Mouse (Mus musculus) MEL (cell line): Measurements from ENCODE around the gene Sec1. TPM values are rescaled to one million over a fixed set of nuclear protein-coding genes. Genes with fewer than 3 reads are reported as not detected.

ENCODE experiments used
- DNase-seq: peaks from one replicate; pipeline ENCODE4 v3.0.0; 2011; ENCODE audit warnings: low read depth, low spot score
- H3K27ac ChIP-seq: 2 replicates; pipeline ENCODE4 v1.5.1; 2012; ENCODE audit warnings: low read depth, mild to moderate bottlenecking, control low read depth, low read length, moderate library complexity; ENCODE audit not compliant: control insufficient read depth
- H3K27me3 ChIP-seq, 2 experiments: fragments of 150-350 bp in 1 of 2; sonication (generic) in 1 of 2; 2 replicates each; pipeline ENCODE4 v1.6.1; 2012; ENCODE audit warnings: low read length in 2 of 2, mild to moderate bottlenecking in 2 of 2, improper control_type of control experiment in 1 of 2, moderate library complexity in 1 of 2; ENCODE audit not compliant: insufficient read depth in 2 of 2, control insufficient read depth in 1 of 2
- H3K36me3 ChIP-seq, 2 experiments: 2 replicates each; pipeline ENCODE4 v1.6.1; 2012 to 2014; ENCODE audit warnings: low read length in 2 of 2, improper control_type of control experiment in 1 of 2, inconsistent platforms in 1 of 2, mild to moderate bottlenecking in 1 of 2; ENCODE audit not compliant: insufficient read depth in 2 of 2, control insufficient read depth in 1 of 2
- H3K4me1 ChIP-seq, 2 experiments: fragments of 150-350 bp in 1 of 2; sonication (generic) in 1 of 2; 2 replicates each; pipeline ENCODE4 v1.6.1; 2012; ENCODE audit warnings: low read length in 2 of 2, improper control_type of control experiment in 1 of 2, mild to moderate bottlenecking in 1 of 2; ENCODE audit not compliant: insufficient read depth in 2 of 2, control insufficient read depth in 1 of 2
- H3K4me3 ChIP-seq, 2 experiments: fragments of 150-350 bp in 1 of 2; sonication (generic) in 1 of 2; 2 replicates each; pipeline ENCODE4 v1.5.1; 2012; ENCODE audit warnings: low read depth in 2 of 2, low read length in 2 of 2, mild to moderate bottlenecking in 2 of 2, moderate library complexity in 2 of 2, control low read depth in 1 of 2, improper control_type of control experiment in 1 of 2; ENCODE audit not compliant: control insufficient read depth in 1 of 2, insufficient read depth in 1 of 2
- H3K79me2 ChIP-seq: 2 replicates; pipeline ENCODE4 v1.6.1; 2012; ENCODE audit warnings: mild to moderate bottlenecking, low read length, moderate library complexity; ENCODE audit not compliant: control insufficient read depth, poor library complexity, insufficient read depth
- H3K9ac ChIP-seq: 2 replicates; pipeline ENCODE4 v1.6.1; 2012; ENCODE audit warnings: low read depth, mild to moderate bottlenecking, control low read depth, low read length, moderate library complexity; ENCODE audit not compliant: control insufficient read depth, poor library complexity, severe bottlenecking
- H3K9me3 ChIP-seq: fragments of 150-350 bp; sonication (generic); replicated peaks from 2 replicates; pipeline ENCODE4 v1.6.1; 2012; ENCODE audit warnings: mild to moderate bottlenecking, low read length, improper control_type of control experiment, moderate library complexity; ENCODE audit not compliant: insufficient read depth
- BHLHE40 ChIP-seq: IDR thresholded peaks from 2 replicates; pipeline ENCODE4 v1.6.1; 2012; ENCODE audit warnings: low read depth, mild to moderate bottlenecking, inconsistent platforms, low read length, improper control_type of control experiment, borderline replicate concordance
- CHD1 ChIP-seq: IDR thresholded peaks from 2 replicates; pipeline ENCODE4 v1.6.1; 2012; ENCODE audit warnings: low read depth, mild to moderate bottlenecking, inconsistent platforms, low read length, improper control_type of control experiment
- ETS1 ChIP-seq: IDR thresholded peaks from 2 replicates; pipeline ENCODE4 v1.6.1; 2012; ENCODE audit warnings: low read depth, mild to moderate bottlenecking, inconsistent platforms, low read length, improper control_type of control experiment, moderate library complexity
- GATA1 ChIP-seq: IDR thresholded peaks from 2 replicates; pipeline ENCODE4 v1.6.1; 2011; ENCODE audit warnings: low read depth, low read length, improper control_type of control experiment
- JUND ChIP-seq: IDR thresholded peaks from 2 replicates; pipeline ENCODE4 v1.6.1; 2011; ENCODE audit warnings: low read depth, mild to moderate bottlenecking, improper control_type of control experiment, low read length
- MAFK ChIP-seq: IDR thresholded peaks from 2 replicates; pipeline ENCODE4 v1.6.1; 2011; ENCODE audit warnings: low read depth, mild to moderate bottlenecking, low read length, improper control_type of control experiment, borderline replicate concordance
- MAX ChIP-seq: IDR thresholded peaks from 2 replicates; pipeline ENCODE4 v1.6.1; 2011; ENCODE audit warnings: low read length, improper control_type of control experiment
- MAZ ChIP-seq: IDR thresholded peaks from 2 replicates; pipeline ENCODE4 v1.6.1; 2012; ENCODE audit warnings: low read depth, mild to moderate bottlenecking, inconsistent platforms, low read length, improper control_type of control experiment
- MEF2A ChIP-seq: IDR thresholded peaks from 2 replicates; pipeline ENCODE4 v1.6.1; 2014; ENCODE audit warnings: low read depth, mild to moderate bottlenecking, inconsistent platforms, low read length, improper control_type of control experiment; ENCODE audit not compliant: poor library complexity, insufficient replicate concordance, severe bottlenecking; ENCODE audit errors: extremely low read depth
- NRF1 ChIP-seq: IDR thresholded peaks from 2 replicates; pipeline ENCODE4 v1.6.1; 2014; ENCODE audit warnings: low read depth, mild to moderate bottlenecking, inconsistent platforms, low read length, improper control_type of control experiment, moderate library complexity; ENCODE audit not compliant: poor library complexity, insufficient read depth, severe bottlenecking
- POLR2A ChIP-seq, 2 experiments: IDR thresholded peaks; 2 replicates each; pipeline ENCODE4 v1.6.1; 2011 to 2012; ENCODE audit warnings: low read length in 2 of 2, mild to moderate bottlenecking in 2 of 2, control low read depth in 1 of 2, improper control_type of control experiment in 1 of 2, low read depth in 1 of 2, moderate library complexity in 1 of 2; ENCODE audit not compliant: control insufficient read depth in 1 of 2, insufficient read depth in 1 of 2, poor library complexity in 1 of 2
- POLR2AphosphoS2 ChIP-seq: IDR thresholded peaks from 2 replicates; pipeline ENCODE4 v1.6.1; 2011; ENCODE audit warnings: low read length, improper control_type of control experiment
- POLR2AphosphoS5 ChIP-seq: IDR thresholded peaks from 2 replicates; pipeline ENCODE4 v1.6.1; 2012; ENCODE audit warnings: low read depth, borderline replicate concordance, mild to moderate bottlenecking, inconsistent platforms, low read length, moderate library complexity, mixed read lengths
- RCOR1 ChIP-seq: IDR thresholded peaks from 2 replicates; pipeline ENCODE4 v1.6.1; 2012; ENCODE audit warnings: low read depth, mild to moderate bottlenecking, inconsistent platforms, low read length, improper control_type of control experiment
- SIN3A ChIP-seq: IDR thresholded peaks from 2 replicates; pipeline ENCODE4 v1.6.1; 2012; ENCODE audit warnings: low read length, improper control_type of control experiment, inconsistent platforms
- TAL1 ChIP-seq: IDR thresholded peaks from 2 replicates; pipeline ENCODE4 v1.6.1; 2012; ENCODE audit warnings: mild to moderate bottlenecking, inconsistent platforms, low read length, moderate library complexity, mixed read lengths
- TCF12 ChIP-seq: IDR thresholded peaks from 2 replicates; pipeline ENCODE4 v1.6.1; 2014; ENCODE audit warnings: low read depth, mild to moderate bottlenecking, inconsistent platforms, low read length, improper control_type of control experiment, moderate library complexity
- ZKSCAN1 ChIP-seq: IDR thresholded peaks from 2 replicates; pipeline ENCODE4 v1.6.1; 2012; ENCODE audit warnings: low read depth, mild to moderate bottlenecking, inconsistent platforms, low read length, improper control_type of control experiment, moderate library complexity
- ZNF384 ChIP-seq: IDR thresholded peaks from 2 replicates; pipeline ENCODE4 v1.6.1; 2012; ENCODE audit warnings: low read depth, mild to moderate bottlenecking, inconsistent platforms, low read length, improper control_type of control experiment
- polyA plus RNA-seq, 2 experiments: library from polyadenylated mRNA; stranded (reverse) in 1 of 2; unstranded in 1 of 2; fragments of >175 nt in 1 of 2; fragments of >200 nt in 1 of 2; gene quantifications; 2 replicates each; pipeline versions ENCODE4 v1.2.1 to v1.2.4; 2012; ENCODE audit warnings: low replicate concordance in 2 of 2, low read depth in 1 of 2; ENCODE audit not compliant: insufficient read length in 2 of 2, insufficient read depth in 1 of 2, missing spikeins in 1 of 2
- total RNA-seq: library from RNA; depleted of rRNA; stranded (reverse); fragments of 300-350 nt; gene quantifications from 2 replicates; pipeline ENCODE4 v1.2.3, GENCODE M21; 2012

Sec1 gene
- total and polyA plus RNA-seq, 3 experiments = not detected

- no peak for TF ChIP-seq POLR2AphosphoS5
- no peak for TF ChIP-seq CHD1
- TF ChIP-seq ETS1 = peak; percentile 83
- TF ChIP-seq SIN3A = peak; percentile 98
- TF ChIP-seq MAX = peak; percentile 92
- TF ChIP-seq MAZ = peak; percentile 77; the same call in 1 of the 2 replicates
- 0 out of 2 replicates have a peak, but pooled peaks have one; percentile 35 for TF ChIP-seq NRF1
- TF ChIP-seq BHLHE40 = no peak
- TF ChIP-seq RCOR1 = no peak
- TF ChIP-seq GATA1 = no peak
- no peak for TF ChIP-seq TAL1
- TF ChIP-seq JUND = no peak
- no peak for TF ChIP-seq MAFK
- TF ChIP-seq MEF2A = 0 out of 2 replicates have a peak, but pooled peaks have one; percentile 32
- no peak for TF ChIP-seq ZNF384
- TF ChIP-seq POLR2AphosphoS2 = no peak; the same call in none of the 2 replicates
These were observed 23.7 kb upstream of the Sec1 start, which contains the start of gene Sphk2 (continued) for GRCm38 (mm10) chr7:45717918-45718297.

DNA sequence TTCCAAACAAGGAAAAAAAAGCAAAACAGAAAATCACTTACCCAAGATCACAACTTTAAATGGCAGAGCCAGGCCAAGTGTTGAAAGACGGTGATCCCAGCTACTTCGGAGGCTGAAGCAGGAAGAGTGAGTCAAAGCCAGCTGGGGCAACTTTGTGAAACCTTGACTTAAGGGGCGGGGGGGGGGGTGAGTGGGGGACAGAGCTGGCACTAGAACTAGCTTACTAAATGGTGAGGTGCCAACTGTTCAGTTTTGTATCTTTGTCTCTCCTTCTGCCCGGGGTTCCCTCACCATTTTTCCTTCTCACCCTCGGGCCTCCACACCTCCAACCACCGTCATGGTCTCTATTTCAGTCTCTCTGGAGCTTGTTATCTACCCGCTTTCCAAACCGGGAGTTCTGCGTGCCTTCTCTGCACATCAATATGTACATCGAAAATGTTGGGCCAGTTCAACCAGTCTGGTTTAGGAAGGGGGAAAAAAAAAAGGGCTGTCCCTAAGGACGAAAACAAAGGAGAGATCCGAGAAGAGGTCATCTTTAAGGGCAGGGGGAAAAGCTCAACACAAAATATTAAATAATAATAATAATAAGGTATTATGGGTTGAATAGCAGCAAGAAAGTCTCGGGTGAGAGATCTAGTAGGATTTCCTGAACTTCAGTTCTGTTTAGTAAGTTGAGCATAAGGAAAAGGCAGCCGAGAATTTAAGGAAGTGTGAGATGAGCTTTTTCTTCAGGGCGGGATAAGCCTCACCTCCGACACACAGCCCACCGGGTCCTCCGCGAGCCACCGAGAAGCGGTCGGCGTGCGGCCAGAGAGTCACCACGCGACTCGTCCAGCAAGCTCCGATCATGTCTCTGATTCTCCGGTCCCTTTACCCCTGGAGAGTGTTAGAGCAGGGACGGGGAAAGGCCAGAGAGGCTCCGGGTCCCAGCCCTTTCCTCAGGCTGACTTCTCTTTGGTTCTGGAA is 23.0 kb upstream of the Sec1 start:
- Histone ChIP-seq H3K27me3 (no peaks in the 10 kb centered on the region), H3K4me1 (peaks cover 0 to 5% of the 10 kb centered on the region in 2 experiments; a peak in 1 of 4 replicates), H3K9ac (peak overlapping the region; percentile 99), H3K4me3 (peak overlapping the region; percentile 69 to 71), H3K27ac (peak overlapping the region; percentile 96), H3K36me3 (peaks cover 2% of the 10 kb centered on the region in 2 experiments; a peak in 3 of 4 replicates), H3K79me2 (peaks cover 48% of the 10 kb centered on the region), H3K9me3 (no peaks in the 10 kb centered on the region)
- TF ChIP-seq BHLHE40 = no peak
- TF ChIP-seq ZKSCAN1 = no peak
- TF ChIP-seq POLR2A (IDR thresholded peaks at IDR 0.05; ENCODE audit: control insufficient read depth in 1 of 2, insufficient read depth in 1 of 2, low read depth in 1 of 2, low read length in 2 of 2, poor library complexity in 1 of 2) = peak in 1 of 2 experiments; percentile 39; a peak in 1 of 4 replicates
- peak; percentile 56; the same call in 1 of the 2 replicates for TF ChIP-seq ETS1
- TF ChIP-seq CHD1 = peak; percentile 85; the same call in 1 of the 2 replicates
- peak; percentile 39; the same call in 1 of the 2 replicates for TF ChIP-seq MAZ
- 0 out of 2 replicates have a peak, but pooled peaks have one; percentile 13 for TF ChIP-seq TCF12
- DNase-seq = peak; percentile 60
